Mouse (Mus musculus) thymus, postnatal 10 days (tissue): ENCODE results near the gene Alg3.
A peak's percentile ranks its signal among the peaks of the same experiment; 100 is the strongest.

Source experiments
- DNase-seq, 2 experiments: peaks; one replicate each; pipeline ENCODE4 v3.0.0; 2021; ENCODE audit warnings: low spot score in 2 of 2

Gene Alg3

DNA sequence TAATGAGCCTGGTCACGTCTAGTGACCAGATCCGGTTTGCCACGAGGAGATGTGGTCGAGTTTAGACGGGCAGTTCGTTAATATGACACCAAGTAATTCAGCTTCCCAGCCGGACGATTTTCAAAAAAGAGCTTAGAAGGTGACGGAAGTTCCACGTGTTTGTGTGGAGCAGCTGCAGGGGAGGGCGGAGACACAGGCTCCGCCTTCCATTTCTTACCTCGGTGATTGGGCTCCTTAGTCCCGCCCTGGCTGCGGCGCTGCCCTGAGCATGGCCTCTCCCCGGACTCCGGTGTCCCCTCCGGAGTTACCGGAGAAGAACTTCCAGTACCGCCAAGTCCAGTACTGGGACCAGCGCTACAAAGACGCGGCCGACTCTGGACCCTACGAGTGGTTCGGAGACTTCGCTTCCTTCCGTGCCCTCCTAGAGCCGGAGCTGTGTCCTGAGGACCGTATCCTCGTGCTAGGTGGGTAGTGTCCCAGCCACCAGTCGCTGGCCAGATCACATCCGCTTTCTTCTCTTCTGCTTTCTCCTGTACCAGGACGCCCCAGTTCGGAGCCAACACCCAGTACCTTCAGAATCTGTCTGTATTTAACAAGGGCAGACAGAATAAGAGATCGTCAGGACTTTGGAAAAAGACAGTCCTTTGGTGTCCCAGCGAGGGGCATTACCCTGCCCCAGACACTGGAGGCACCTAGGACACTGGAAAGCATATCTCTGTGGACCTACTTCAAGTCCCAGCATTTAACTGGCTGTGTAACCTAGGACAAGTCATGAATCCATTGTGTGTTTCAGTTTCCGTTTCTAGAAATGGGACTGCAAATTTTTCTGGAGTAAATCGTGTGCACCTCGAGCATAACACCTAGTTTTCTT is at the start of gene Alg3, which contains the start of the genes Eef1akmt4 and Gm49333:
TSS of gene Alg3 (minus strand) at position 379 of the 871 bp plus-strand sequence.
TSS of gene Eef1akmt4 (plus strand) at position 237 of the 871 bp plus-strand sequence.
TSS of gene Gm49333 (plus strand) at position 254 of the 871 bp plus-strand sequence.
- DNase-seq: peak; percentile 70 to 73

DNA sequence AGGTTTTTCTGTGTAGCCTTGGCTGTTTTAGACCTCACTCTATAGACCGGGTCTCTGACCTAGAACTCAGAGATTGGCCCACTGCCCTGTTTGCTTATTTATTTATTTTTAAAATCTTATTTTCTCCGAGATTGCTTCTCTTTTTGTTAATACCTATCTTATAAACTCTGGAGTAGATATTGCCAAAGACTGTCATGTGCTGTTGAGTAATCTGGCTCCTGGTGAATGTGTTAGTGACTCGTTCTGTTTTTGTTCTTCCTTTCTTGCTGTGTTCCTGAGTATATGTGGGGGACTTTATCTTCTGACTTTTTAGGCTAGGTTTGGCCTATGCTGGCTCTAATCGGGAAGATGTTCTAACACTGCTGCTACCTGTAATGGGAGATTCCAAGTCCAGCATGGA is 46.1 kb upstream of the Alg3 start:
- DNase-seq: no peak

DNA sequence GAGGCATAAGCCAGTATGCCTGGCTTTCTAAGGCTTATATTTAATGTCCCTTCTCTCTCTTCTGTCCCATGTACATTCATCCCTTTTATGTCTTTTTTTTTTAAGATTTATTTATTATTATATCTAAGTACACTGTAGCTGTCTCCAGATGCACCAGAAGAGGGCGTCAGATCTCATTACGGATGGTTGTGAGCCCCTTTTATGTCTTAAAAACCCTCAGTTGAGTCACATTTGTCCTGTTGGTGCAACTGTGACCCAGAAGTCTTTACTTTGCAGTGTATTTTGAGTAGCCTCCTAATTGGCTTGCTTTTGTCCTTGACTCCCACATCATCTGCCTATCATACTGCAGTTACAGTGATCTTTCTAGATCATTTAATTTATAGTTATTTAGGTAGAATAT is 41.8 kb upstream of the Alg3 start:
- DNase-seq: no peak

DNA sequence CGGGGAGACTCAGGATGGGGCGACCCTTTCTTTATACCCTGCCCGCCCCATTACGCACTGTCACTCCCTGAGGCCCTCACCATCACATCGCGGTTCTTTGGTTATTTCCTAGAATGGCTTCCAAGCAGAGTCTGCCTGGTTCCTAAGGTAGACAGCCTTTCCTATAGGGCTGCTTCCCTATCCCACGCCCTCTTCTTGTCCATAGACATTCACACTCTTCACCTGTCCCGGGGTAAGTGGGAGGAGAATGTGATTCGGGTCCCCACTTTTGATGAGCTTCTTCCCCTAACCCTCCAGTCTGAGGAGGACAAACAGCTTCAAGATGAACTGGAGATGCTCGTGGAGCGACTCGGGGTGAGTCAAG is 40.4 kb upstream of the Alg3 start:
- DNase-seq: no peak

DNA sequence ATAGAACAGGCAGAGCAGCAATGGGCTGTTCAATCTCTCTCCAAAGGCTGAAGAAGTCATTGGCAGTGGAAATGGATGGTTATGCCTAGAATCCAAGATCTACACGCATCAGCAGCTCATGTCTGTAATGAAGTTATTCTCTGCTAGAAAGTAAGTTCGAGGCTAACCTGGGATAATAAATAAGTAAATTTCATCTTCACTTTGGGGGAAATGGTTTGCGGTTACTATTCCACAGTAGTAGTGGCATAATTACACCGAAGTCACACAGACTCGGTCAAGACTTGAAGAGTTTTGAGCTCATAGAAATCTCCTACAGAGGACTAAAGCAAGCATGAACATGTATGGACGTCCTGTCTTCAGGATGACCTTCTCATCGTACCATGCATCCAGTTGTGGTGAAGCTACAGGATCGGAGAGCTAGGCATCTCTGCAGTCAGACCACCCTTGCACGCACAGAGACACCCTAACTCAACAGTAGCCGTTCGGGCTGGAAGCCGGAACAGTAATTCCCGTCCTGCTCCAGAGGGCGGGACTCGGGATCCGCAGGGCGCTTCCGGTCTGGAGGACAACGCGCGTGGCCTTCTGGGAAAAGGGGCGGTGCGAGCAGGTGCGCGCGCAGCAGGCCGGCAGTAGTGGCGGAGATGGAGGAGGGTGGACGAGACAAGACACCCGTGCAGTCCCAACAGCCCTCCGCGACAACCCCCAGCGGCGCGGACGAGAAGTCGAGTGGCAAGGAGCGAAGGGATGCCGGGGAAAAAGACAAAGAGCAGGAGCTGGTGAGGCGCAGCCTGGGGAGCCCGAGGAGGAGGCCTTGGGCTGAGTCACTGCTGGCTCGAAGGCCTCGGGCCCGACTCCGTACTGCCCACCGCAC is 39.8 kb upstream of the Alg3 start, which contains the start of gene Psmd2:
TSS of gene Psmd2 (plus strand) at position 577 of the 871 bp plus-strand sequence.
- DNase-seq: peak; percentile 86 to 94

DNA sequence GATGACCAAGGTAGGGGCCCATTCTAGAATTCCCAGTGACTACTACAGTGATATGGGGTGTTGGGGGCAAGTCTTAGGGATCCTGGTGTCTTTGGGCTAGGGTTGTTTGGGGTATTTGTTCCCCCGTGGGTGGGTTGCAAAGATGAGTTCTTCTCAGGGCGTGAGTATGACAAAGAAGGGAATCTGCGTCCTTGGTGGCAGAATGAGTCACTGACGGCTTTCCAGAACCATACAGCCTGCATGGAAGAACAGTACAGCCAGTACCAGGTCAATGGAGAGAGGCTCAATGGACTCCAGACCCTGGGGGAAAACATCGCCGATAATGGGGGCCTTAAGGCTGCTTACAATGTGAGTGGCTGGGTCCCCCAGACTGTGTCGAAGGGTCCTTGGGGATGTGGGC is 32.4 kb upstream of the Alg3 start:
- DNase-seq: no peak

DNA sequence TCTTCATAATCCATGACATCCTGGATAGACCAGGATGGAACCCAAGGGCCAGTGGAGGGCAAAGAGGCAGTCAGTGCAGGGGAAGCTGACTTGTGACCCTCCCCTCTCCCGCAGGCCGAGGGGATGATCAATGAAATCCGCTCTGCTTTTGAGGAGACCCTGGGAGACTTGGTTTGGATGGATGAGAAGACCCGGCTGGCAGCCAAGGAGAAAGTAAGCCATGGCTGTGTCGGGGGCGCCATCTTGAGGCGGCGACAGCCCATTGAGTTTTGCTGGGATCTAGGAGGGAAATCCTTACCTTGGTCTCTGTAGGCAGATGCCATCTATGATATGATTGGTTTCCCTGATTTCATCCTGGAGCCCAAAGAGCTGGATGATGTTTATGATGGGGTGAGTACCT is 30.6 kb upstream of the Alg3 start:
- DNase-seq: peak; percentile 25 to 63

DNA sequence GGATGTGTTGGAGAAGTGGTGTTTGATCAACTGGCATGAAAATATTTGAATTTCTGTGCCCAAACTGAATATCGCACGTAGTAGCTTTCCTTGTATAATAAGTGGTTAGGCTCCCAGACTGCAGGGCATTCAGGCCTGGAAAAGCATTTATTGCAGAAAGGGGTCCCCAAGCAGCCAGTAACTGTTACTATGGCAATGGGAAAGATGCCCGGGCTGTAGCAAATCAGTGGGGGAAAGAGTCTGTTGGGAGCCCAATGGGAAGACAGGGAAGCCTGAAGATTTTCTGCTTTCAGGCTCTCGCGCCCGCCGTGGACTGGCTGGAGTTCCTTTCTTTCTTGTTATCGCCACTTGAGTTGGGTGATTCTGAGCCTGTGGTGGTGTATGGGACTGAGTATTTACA is 26.8 kb upstream of the Alg3 start:
- no peak for DNase-seq

DNA sequence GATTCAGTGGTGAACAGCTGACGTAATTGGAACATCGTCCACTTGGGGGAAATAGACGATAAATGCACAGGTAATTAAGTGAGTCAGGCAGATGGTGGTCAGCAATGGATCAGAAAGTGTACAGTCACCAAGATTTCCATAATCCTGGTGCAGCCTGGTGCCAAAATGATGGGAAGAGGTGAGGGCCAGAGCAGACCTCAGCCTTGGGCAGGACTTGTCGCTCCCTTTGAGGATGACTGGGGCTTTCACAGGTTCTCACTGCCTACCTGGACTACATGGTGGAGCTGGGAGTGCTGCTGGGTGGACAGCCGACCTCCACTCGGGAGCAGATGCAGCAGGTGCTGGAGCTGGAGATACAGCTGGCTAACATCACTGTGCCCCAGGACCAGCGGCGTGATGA is 25.9 kb upstream of the Alg3 start:
- DNase-seq: no peak

DNA sequence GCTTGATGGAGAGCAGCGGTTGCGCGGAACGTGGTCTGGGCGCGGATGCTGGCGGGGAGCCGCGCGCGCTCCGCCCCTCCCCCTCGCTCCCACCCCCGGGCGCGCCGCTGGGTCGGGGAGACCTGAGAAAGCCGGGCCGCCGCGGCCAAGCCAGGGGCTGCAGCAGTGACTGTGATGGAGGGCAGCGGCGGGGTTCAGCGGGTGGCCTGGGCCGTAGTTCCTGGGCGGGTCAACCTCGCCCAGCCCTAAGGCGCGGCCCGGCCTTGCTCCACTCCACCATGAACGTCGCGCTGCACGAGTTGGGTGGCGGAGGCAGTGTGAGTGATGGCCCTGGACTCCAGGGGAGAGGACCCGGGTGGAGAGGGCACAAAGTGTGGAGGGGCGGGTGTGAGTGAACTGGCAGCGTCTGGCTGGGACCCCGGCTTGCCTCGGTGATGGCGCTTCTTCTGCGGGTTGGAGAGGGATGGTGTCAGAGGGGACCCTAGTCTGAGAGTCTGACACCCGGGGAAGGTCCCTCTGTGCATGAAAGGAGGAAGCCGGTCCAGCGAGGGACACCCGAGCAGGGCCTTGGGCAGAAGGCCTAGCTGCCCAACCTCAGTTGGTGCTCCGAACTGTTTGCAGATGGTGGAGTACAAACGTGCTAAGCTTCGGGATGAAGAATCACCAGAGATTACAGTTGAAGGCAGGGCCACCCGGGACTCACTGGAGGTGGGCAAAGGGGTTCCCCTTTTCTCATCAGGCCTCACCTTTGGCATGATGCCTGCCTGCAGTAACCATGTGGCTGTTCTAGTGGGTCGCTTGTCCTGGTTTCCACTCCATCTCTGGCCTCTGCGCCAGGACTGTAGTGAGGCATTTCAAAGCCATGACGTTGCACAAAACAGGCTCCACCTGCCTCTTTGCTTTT is 18.4 kb upstream of the Alg3 start, which contains the start of gene Ece2:
TSS of gene Ece2 (plus strand) at position 98 of the 904 bp plus-strand sequence.
- no peak for DNase-seq

DNA sequence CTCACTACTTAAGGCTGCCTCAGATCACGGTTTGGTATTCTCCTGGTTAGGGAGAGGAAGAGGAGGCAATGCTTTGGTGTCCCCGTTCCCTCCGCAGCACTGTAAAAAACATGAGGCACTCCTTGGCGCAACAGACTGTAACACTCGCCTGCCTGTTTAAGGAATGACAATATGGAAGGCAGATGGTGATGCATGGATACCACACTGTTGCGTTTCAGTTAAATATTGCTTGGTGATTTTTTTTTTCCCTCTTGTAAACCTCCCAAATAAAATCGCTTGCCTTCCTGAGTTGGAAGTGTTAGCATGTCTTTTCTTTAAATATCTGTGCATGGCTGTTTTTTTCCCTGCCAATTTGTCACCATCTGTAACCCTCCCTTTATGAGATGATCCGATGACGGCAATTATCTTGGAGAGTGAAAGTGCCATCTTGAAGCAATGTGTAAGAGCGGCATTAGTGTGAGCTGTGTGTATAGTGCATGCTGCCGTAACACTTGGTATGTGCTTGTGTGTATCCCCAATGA is 17.4 kb upstream of the Alg3 start:
- no peak for DNase-seq

DNA sequence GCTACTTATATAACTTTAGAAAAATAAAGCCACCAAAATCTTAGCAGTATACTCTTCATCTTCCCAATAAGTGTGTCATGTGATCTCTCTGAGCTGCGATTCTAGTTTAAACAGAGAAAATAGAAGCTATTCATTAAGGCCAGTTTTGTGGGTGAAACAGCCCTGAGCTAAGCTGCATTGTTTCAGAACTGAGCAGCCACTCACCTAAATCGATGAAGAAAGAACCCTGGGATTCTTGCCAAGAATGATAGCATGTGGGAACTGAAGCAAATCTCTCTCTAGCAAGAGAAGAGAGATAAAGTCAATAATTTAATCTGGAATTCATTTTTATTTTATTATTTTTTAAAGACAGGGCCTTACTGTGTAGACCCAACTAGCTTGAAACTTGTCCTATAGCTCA is 11.7 kb upstream of the Alg3 start:
- no peak for DNase-seq

DNA sequence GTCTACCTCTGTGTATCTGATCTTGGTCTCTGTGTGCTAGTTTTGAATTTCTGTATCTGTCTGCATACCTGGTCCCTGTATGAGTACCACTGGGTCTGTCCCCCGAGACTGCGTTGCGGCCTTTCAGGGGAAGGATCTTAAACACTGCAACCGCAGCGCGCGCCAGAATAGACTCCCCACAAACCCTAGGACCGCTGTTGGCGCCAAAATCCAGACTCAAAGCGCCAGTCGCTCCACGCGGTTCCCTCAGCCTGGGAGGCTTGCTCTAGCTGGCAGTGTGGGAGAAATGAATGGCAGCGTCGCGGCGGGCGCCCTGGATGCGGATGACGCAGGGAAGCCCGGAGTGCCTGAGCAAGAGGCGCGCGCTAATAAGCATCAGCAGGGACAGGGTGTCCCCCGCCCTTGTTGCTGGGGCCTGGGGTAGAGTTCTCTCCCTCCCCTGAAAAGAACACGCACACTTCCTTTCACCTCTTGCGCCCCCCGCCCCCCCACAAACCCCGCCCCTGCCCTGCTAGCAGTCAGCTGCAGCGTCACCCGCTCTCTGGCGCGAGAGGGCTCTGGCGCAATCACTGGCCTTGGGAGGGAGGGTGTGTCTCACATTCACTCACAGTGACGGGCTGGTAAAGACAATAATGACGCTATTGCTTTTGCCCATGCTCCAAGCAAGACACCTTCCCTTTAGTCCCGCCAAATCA is 10.6 kb upstream of the Alg3 start:
- DNase-seq: peak in 1 of 2 experiments; percentile 16

DNA sequence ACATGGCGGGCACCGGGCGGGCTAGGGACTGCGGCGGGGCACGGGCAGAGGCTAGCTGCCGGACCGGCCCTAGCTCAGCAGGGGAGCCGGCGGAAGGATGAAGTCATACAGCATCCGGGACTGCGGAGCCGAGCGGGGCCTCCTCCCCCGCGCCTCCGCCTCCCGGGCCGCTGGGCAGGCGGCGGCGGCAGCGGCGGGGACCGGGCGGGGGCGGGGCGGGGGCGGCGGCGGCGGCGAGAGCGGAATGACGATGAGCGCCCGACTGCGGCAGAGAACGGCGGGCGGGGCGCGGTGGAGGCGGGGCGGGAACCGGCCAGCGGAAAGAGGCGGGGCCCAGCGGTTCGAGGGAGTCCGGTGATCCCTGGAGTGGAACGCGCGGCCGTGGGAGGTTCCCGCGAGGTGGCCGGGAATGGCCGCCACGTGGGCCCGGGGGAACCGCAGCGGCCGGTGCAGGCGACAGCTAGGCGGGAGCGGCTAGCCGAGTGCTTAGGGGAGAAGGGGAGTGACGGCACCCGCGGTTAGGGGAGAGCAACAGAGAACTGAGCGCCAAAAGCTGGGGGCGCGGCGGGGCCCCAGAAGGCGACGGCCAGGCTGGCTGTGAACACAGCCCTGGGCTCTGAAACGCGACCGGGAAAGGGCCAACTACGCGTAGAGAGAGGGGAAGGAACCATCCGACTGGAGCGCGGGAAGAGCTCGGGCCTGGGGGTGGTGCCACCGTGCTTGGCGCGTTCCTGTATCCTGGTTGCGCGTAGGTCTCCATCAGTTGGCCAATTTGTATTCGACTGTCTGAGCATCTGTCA is 9.9 kb upstream of the Alg3 start, which contains the start of gene Camk2n2:
TSS of gene Camk2n2 (minus strand) at position 97 of the 800 bp plus-strand sequence.
- peak in 1 of 2 experiments; percentile 35 for DNase-seq

DNA sequence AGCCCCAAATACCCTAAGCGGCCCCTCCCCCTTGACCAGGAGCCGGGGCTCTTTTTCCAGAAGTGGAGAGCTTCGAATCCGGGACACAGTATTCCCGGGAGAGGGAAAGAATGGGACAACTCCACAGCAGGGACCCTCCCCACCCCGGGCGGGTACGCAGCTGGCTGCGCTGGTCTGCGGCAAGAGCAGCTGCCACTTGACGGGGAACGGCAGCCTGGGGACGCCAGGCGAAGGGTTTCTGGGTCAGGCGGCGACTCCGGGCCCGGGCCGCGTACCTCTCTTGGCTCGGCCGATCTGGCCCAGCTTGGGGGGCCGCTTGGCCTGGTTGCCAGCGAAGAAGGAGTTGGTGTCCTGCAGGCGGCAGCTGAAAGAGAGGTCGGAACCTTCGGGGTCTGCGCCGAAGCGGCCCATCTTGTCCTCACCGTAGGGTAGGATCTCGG is 9.2 kb upstream of the Alg3 start:
- peak in 1 of 2 experiments; percentile 14 for DNase-seq

DNA sequence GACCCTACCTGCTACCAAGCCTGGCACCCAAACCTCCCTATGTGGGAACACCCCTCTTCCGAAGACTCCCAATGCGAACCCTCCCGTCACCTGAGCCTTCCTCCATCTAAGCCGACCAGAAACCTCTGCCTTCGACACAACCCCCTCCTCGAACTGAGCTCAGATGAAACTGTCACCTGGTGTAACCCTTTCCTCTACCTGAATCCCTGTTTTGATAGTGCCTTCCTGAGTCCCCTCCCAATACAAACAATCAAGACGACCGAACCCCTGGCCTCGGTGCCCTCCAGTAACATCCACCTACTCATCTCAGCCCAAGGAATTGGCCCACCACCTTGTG is 8.8 kb upstream of the Alg3 start:
- DNase-seq: no peak

DNA sequence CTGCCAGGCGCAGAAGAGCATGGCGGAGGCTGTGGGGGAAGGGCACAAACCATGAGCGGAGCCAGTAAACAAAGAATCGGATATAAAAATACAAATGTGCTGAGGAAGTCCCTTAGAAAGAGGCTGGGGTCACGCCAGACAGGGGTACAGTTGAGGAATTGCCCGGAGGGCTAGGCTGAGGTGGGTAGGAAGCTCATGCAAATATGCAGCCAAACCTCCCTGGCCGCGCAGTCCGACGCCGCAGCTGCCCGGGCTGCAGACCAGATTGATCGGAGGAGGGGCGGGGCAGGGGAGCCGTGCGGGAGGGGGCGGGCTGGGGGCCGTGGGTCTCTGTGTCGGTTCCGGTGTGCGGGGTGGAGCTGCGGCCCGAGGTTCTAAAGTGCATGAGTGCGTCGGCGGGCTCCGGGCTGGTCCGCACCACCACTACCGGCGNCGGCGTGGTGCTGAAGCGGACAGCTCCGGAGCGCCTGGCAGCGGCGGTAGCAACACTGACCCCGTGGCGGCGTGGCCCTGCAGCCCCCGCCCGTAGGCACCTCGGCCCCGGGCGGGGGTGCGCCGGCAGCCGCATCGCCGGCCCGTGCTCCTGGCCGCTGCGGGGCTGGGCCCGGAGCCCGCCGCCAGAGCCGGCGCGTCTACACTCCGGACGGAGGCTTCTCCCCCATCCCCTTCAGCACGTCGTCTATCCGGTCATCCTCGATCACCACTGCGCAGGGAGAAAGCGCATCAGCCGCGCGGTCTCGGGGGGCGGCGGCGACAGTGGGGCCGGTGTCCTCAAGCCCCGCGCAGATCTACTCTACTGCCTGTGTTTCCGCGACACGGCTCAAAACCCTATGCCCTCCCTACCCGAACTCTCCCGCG is 8.2 kb upstream of the Alg3 start:
- no peak for DNase-seq

DNA sequence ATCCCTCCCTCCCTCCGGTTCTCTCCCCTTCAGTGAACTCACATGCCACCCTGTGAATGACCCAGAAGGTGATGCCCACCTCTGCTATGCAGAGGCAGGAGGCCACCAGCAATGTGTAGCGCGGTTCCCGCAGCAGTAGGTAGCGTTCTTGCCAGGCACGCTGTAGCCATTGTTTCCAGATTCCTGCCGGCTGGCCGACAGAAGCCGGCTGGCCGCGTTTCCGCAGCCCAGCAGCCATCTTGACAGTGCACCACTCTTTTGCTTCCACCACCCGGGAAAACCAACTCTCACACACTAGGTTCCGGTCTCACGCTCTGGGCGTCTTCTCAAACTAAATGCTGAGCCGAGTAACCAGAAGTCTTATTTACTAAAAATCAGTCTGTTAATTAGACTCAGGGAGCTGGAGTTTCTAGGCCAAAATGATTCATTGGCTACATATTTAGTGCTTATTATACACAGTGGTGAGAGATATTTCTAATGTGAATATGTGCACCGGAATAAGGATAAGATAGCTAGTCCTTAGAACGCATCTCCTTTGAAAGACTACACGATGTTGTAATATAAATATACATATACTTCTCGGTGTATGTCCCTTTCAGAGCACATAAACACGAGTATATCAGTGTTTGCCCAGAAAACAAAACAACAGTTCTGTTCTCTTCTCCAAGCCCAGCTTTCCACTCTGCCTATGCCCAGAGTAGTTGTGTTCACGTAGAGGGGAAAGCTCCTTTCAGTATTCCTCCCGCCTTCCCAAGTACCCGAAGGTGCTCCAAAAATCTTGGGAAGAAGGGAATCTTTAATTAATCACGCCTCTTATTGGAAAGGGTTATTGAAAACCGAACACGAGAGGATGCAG is 806 bp downstream of the Alg3 start:
- peak; percentile 44 to 70 for DNase-seq
